Mouse (Mus musculus): Measurements from ENCODE around the gene Thsd1.
"Not testable (repeated sequence)": the region's sequence is repeated elsewhere in the genome, so short reads cannot be mapped to it uniquely, and the experiment has no call there.

Thsd1 gene

GRCm38 (mm10) chr8:22264292-22264691 lies 37.2 kb downstream of the Thsd1 start:
- in situ Hi-C loops (cut with MboI; ENCODE audit: low sequenced_read_pairs) = no loop called here

- in situ Hi-C loops (cut with MboI; ENCODE audit: low sequenced_read_pairs) = no loop called here
Observed at GRCm38 (mm10) chr8:22264787-22265186, 37.7 kb downstream of the Thsd1 start.

DNA sequence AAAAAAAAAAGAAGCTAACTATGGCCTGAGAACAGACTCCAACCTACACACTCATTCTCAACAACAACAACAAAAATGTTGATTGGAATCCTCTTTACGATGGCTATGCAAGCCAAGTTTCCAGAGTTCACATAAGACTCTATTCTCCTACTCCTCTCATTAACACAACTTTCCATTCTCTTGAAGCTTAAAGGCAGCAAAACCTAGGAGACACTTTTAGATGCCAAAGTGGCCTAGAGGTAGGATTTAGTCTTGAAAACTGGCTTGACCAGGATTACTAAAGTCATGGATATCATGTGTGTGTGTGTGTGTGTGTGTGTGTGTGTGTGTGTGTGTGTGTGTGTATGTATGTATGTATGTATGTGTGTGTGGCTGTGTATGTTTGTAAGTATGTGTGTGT lies 38.1 kb downstream of the Thsd1 start:
- in situ Hi-C loops (cut with MboI; ENCODE audit: low sequenced_read_pairs) = no loop called here

DNA sequence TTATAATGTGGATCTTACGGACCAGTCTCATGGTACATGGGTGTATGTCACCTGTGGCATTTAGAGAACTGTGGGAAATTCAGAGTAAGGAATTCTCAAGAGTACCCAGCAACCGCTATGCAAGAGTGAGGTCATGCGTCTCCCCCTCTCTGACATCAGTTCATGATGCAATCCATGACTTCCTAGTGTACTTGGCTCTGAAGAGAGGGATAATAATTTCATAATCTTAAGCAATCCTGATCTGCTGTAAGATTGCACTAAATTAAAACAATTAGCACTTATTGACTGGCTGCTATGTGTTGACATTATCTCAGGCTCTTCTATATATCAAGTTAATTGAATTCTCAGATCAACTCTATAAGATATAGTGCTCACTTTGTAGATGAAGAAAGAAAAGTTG lies 39.7 kb downstream of the Thsd1 start:
- in situ Hi-C loops (cut with MboI; ENCODE audit: low sequenced_read_pairs) = no loop called here

DNA sequence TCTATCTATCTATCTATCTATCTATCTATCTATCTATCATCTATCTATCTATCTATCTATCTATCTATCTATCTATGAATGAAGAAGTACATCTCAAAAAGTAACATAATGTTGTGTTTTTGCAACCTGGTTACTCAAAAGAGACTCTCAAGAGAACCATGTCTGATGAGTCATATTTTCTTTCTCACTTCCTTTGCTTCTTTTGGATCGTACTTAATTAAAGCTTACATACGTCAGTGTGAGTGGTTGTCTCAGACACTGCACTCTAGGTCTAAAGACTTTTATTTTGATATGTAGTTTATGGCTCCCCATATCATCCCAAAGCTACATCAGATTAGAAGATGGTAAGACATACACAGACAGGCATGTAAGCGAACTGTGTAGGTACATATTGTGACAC lies 46.0 kb downstream of the Thsd1 start:
- in situ Hi-C loops (cut with MboI; ENCODE audit: low sequenced_read_pairs) = no loop called here

- in situ Hi-C loops (cut with MboI; ENCODE audit: low sequenced_read_pairs) = no loop called here
Observed at GRCm38 (mm10) chr8:22274641-22275040, 47.5 kb downstream of the Thsd1 start.

- in situ Hi-C loops (cut with MboI; ENCODE audit: low sequenced_read_pairs) = no loop called here
Observed at GRCm38 (mm10) chr8:22282999-22283491, 55.9 kb downstream of the Thsd1 start, which contains the start of gene Tpte. Gene Tpte (plus strand): TSS chr8:22283441.

- in situ Hi-C loops (cut with MboI; ENCODE audit: low sequenced_read_pairs) = no loop called here
Observed at GRCm38 (mm10) chr8:22302326-22302725, 75.2 kb downstream of the Thsd1 start.

DNA sequence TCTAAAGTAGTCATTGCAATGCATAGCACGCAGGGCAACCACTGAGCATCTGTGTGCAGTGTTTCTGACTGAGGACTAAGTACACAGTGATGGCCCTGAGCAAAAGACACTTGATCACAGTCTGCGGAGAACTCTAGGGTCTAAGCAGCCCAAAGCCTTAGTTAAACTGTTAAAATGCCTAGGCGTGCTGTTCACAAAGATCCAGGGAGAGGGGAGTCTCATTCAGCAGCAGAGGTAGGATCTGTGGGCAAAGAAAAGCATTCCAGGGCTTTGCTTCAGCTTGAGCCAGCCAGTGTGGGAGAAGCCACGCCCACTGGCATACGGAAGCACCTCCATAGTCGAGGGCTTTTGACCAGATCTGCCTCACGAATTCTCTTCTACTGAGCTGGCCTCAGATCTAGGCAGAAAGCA lies 75.8 kb downstream of the Thsd1 start:
- in situ Hi-C loops (cut with MboI; ENCODE audit: low sequenced_read_pairs) = no loop called here

DNA sequence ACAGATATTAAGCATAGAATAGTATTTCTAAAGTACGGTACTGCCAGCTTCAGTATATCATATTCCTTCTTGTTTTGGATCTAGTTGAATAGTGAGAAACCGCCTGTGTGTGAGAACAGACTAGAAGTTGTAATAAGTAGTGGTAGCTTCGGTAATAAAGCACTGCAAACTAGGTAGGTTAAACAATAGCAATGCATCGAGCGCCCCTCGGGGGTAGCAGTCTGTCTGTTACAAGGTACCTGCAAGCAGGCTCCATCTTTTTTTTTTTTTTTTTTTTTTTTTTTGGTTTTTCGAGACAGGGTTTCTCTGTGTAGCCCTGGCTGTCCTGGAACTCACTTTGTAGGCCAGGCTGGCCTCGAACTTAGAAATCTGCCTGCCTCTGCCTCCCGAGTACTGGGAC lies 76.9 kb downstream of the Thsd1 start:
- in situ Hi-C loops (cut with MboI; ENCODE audit: low sequenced_read_pairs) = not testable (repeated sequence)

GRCm38 (mm10) chr8:22306999-22307398 lies 79.9 kb downstream of the Thsd1 start:
- in situ Hi-C loops (cut with MboI; ENCODE audit: low sequenced_read_pairs) = no loop called here

All from CH12F3 (cell line).